Mouse (Mus musculus) kidney, adult 2 months (tissue): ENCODE data around the gene Mrpl22.

Experiments used
- CTCF ChIP-seq: fragments of 200-500 bp; conservative IDR thresholded peaks from 2 replicates; pipeline ENCODE4 v1.5.1; 2011; ENCODE audit warnings: low read depth, mild to moderate bottlenecking, control low read depth, low read length, moderate library complexity, mixed read lengths; ENCODE audit not compliant: insufficient read depth, insufficient read length
- POLR2A ChIP-seq: fragments of 200-500 bp; IDR thresholded peaks from one replicate; pipeline ENCODE4 v1.6.1; 2011; ENCODE audit warnings: low read depth, low read length, control low read depth

DNA sequence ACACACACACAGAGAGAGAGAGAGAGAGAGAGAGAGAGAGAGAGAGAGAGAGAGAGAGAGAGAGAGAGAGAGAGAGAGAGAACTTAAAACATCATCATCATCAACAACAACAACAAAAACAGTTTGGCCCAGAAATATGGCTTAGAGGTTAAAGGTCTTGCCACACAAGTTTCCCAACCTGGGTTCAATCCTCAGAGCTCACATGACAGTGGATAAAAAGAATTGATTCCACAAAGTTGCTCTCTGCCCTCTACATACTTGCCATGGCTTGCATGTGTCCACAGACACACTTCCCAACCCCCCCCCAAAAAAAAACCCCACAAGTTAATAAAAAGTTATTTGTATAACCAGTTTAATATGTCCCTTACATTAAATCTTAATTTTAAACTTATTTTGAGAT is 55.0 kb downstream of the Mrpl22 start:
- TF ChIP-seq CTCF (no peak), POLR2A (no peak)
